Mouse (Mus musculus) lung, adult 2 months (tissue): ENCODE data around the gene Ccdc77. TPM values are rescaled to one million over a fixed set of nuclear protein-coding genes. Genes with fewer than 3 reads are reported as not detected.
A peak's percentile ranks its signal among the peaks of the same experiment; 100 is the strongest.

Experiments
- DNase-seq: peaks from one replicate; pipeline ENCODE4 v3.0.0; 2022
- H3K4me1 ChIP-seq: fragments of 200-500 bp; 2 replicates; pipeline ENCODE4 v1.6.1; 2011; ENCODE audit warnings: low read length; ENCODE audit not compliant: control insufficient read depth, insufficient read depth
- H3K4me3 ChIP-seq: fragments of 200-500 bp; replicated peaks from 2 replicates; pipeline ENCODE3; 2011; ENCODE audit warnings: low read depth, mild to moderate bottlenecking, control low read depth, low read length; ENCODE audit errors: extremely low read depth
- CTCF ChIP-seq: fragments of 200-500 bp; IDR thresholded peaks from 2 replicates; pipeline ENCODE4 v1.5.1; 2011; ENCODE audit warnings: mild to moderate bottlenecking, low read length, control low read depth; ENCODE audit not compliant: insufficient read depth
- POLR2A ChIP-seq: fragments of 200-500 bp; IDR thresholded peaks from 2 replicates; pipeline ENCODE4 v1.6.1; 2011; ENCODE audit warnings: low read depth, mild to moderate bottlenecking, control low read depth, low read length, borderline replicate concordance; ENCODE audit errors: extremely low read depth
- WGBS: fragments of 180-500 bp; shearing (Covaris S2); methylation state at CpG from one replicate; pipeline ENCODE4 v1.1.7; 2018; 5-methylcytosine and 5-hydroxymethylcytosine counted together
- polyA plus RNA-seq: library from polyadenylated mRNA; depleted of rRNA; stranded (reverse); fragments of >200 nt; gene quantifications from 2 replicates; pipeline ENCODE4 v1.2.3, GENCODE M21; 2012; rRNA removed

Ccdc77 gene
- 3.0 and 3.5 TPM in 2 replicates for polyA plus RNA-seq

DNA sequence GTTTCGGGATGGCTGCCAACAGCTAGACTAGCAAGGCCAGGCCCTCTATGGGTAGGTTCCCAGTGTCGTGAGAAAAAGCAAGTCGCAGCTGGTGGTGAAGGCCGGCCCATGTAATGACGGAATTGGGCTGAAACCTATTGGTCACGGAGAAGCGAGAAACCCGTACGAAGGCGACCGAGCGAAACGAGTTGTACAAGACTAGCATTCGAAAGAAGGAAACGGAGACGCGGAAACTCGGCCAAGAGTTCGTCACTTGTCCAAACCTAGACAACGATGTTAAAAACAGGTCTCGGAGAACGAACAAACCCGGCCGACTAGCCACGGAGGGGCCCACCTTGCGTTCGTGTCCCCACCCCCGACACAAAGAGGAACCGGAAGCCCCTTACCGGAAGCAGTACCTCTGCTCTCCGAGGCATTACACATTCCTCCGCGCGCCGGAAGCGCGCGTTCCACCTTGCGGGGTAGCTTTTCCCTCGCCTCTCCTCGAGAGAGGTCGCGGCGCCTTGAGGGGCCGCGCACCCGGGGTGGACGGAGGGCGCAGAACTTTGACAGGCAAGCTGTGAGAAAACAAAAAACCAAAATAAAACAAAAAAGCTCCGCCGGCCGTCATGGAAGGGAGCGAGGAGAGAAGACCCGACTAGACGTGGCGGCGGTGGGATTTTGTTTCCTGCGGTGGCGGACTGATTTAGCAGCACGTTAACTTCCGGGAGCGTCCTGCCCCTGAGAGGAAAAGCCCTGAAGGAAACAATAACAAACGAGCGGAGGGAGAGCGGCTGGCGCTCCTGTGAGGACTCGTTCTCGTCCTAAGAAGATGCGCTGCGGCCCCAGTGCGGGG, at the start of gene Ccdc77, which contains the start of gene Kdm5a:
TSS of gene Ccdc77 (minus strand) at position 687 of the 835 bp plus-strand sequence.
TSS of gene Kdm5a (plus strand) at position 437 of the 835 bp plus-strand sequence.
- H3K4me3 ChIP-seq: peak within 1 kb of the TSS; percentile 67
- peak; percentile 93 for DNase-seq
- TF ChIP-seq POLR2A (peak; percentile 93), CTCF (no peak)
- peaks cover 9% of the 10 kb centered on the region for H3K4me1 ChIP-seq
- WGBS: under 1% methylated on average over 71 of the region's 71 CpGs

DNA sequence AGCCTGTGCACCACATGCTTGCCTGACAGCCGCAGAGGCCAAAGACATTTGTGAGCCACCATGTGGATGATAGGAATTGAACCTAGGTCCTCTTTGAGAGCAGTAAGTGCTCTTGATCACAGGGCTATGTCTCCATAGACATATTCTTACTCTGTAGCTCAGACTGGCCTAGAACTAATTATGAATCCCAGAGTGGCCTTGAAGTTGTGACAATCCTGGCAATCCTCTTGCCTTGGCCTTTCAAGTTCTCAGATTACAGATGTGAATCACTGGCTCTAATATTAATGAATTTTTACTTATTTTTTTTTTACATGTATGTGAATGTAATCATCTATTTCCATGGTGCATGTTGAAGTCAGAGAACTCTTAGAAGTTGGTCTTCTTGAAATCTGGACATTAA, 39.8 kb upstream of the Ccdc77 start:
- no peak overlapping the region for H3K4me3 ChIP-seq
- TF ChIP-seq CTCF: no peak
- TF ChIP-seq POLR2A: no peak
- WGBS: 97% methylated on average over 1 of the region's 1 CpGs
- H3K4me1 ChIP-seq: no peaks in the 10 kb centered on the region
- DNase-seq: no peak

DNA sequence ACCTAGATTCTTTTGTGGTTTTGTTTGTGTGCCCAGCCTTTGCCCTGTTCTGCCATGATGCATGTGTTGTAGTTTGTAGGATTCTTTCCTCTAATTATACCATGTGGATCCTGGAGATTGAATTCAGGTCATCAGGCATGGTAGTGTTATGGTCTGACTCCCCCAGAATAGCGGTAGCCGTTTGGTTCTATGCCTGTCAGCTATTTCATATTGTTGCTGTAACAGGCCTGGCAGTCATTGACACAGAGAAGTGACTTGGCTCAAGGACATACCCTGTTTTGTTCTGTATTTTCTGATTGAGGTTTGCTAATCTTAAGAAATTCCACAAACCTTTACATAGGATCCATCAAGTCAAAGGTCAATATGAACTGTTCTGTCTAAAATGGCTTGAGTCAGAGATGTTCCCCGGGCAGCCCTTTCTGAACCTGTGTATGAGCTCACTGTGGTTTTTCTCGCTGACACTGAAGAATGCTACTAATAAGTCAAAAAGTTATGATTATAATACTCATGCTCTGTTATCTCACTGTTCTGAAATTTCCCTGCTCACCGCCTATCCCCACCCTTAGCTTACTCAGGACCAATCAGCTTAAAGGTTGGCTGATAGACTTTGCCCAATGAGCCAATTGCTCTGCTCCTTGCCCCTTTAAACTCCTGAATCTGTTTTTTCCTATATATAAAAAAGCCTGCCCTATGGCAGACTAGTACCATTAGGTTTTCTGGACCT, 31.6 kb upstream of the Ccdc77 start:
- WGBS: 91% methylated on average over 5 of the region's 5 CpGs
- Histone ChIP-seq H3K4me3 (no peak overlapping the region), H3K4me1 (no peaks in the 10 kb centered on the region)
- TF ChIP-seq CTCF (no peak), POLR2A (no peak)
- DNase-seq: no peak

DNA sequence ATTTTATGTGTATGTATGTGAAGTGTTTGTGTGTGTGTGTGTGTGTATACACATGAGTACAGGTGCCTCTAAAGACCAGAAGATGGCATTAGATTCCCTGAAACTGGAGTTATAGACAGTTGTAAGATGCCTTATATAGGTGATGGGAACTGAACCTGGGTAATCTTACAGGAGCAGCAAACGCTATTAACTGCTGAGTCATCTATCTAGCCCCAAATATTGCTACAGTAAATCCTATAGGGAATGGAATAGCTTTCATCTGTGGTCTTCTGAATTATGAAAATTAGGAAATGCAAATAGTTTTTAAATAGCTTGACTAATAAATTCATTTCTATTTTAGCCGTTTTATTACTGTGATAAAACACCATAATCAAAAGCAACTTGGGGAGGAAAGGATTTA, 28.6 kb upstream of the Ccdc77 start:
- Histone ChIP-seq H3K4me3 (no peak overlapping the region), H3K4me1 (no peaks in the 10 kb centered on the region)
- DNase-seq: no peak
- WGBS: 92% methylated on average over 2 of the region's 2 CpGs
- no peak for TF ChIP-seq CTCF
- no peak for TF ChIP-seq POLR2A

DNA sequence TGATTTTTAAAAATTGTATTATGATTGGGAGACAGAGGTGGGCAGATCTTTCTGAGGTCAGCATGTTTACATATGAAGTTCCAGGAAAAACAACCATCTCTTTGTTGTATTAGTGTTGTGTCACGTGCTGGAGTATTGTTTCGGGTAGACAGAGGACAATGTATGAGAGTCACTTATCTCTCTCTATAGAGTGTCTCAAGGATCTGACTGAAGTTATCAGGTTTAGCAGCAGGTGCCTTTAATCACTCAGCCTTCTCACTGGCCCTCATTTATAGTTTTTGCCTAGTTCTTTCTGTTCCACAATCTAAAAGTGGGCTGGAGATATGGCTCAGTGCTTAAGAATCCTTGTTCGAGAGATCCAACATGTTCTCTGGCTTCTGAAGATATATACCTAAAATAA, 25.9 kb upstream of the Ccdc77 start:
- no peak for DNase-seq
- Histone ChIP-seq H3K4me3 (no peak overlapping the region), H3K4me1 (no peaks in the 10 kb centered on the region)
- TF ChIP-seq CTCF (no peak), POLR2A (no peak)
- WGBS: 58% methylated on average over 3 of the region's 3 CpGs

DNA sequence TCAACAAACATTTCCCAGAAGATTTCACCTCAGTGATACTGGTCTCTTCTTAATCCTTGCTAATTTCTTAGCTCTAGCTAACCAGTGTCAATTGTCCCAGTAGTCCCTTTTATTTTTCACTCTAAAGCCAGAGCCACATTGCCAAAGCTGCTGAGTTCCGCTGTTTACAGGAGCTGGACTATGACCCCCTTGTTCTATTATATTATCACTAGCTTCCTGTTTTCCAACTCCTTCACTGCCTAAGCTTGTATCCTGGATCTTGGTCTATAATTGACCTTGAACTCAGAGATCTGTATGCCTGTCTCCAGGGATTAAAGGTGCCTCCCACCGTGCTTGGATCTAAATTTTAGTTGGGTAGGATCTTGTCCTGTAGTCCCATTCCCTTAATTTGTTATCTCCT, 12.6 kb upstream of the Ccdc77 start:
- Histone ChIP-seq H3K4me1 (no peaks in the 10 kb centered on the region), H3K4me3 (no peak overlapping the region)
- WGBS: 55% methylated on average over 2 of the region's 2 CpGs
- no peak for DNase-seq
- TF ChIP-seq POLR2A (no peak), CTCF (no peak)

DNA sequence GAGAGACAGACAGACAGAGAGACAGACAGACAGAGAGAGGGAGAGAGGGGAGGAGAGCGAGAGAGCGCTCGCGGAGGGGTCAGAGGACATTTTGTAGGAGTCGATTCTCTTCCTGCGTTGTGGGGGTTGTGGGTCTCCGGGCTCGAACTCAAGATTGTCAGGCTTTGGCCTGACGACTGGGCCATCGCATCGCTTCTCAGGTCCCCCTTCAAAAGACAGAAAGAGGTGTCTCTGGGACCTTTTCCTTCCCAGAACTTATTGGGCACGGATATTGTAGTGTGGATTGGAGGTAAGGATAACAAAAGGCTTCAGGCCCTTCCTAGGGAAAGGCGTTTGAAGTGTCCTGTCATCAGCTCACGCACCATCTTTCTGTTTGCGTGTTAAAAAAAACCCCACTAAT, 877 bp upstream of the Ccdc77 start:
- Histone ChIP-seq H3K4me3 (peak overlapping the region; percentile 67), H3K4me1 (peaks cover 9% of the 10 kb centered on the region)
- WGBS: 2% methylated on average over 15 of the region's 15 CpGs
- DNase-seq: peak; percentile 5
- TF ChIP-seq POLR2A (no peak), CTCF (no peak)

DNA sequence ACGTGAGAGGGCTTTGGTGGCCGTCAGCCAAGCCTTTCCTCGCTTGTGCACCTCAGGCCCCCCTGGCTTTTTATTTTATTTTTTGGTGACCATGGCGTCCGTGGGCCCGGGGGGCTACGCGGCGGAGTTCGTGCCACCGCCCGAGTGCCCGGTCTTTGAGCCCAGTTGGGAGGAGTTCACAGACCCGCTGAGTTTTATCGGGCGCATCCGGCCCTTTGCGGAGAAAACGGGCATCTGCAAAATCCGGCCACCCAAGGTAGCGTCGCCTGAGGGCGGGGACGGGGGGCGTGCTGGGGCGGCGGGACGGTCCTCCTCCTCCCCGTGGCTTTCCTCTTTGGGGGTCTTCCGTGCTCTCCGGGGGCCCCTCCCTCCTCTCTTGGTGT, 340 bp upstream of the Ccdc77 start:
- Histone ChIP-seq H3K4me1 (peaks cover 9% of the 10 kb centered on the region), H3K4me3 (peak overlapping the region; percentile 67)
- DNase-seq: no peak
- TF ChIP-seq POLR2A: no peak
- no peak for TF ChIP-seq CTCF
- under 1% methylated on average over 31 of the region's 31 CpGs for WGBS

DNA sequence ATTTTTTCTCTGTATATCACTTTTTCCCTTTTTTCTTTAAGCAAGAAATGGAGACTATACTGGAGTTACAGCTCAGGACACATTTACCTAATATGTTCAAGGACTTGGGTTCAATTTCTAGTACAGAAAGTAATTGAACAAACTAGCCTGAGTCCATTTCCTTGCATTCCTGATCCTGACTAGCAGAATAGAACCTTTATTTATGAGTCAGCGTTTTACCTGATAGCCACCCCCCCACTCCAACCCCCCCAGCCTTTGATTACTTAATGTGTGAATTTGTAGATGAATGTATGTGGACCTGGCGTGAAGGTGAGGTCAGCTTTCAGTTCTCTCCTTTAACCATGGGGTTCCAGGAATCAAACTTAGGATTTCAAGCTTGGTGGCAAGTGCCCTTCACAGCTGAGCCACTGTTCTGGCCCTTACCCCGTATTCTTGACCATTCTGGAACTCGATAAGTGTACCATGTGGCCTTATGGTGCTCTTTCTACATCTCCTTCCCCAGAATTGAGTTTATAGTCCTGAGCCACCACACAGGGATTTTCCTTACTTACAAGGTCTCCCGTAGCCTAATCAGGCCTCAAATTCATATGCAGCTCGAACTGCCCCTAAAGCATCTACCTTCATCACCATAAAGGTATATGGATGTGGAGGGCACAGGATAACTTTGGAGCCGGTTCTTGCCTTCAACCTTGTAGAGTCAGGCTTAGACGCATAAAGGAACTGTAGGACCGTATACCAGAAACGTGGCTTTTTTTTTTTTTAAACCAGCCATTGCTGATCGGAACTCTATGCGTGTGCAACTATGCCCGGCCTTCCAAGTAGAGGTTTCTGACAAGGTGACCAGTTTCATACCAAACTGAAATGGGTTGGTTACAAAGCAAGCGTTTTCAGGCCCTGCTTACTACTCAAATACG, 1.1 kb downstream of the Ccdc77 start:
- Histone ChIP-seq H3K4me3 (peak overlapping the region; percentile 67), H3K4me1 (peaks cover 9% of the 10 kb centered on the region)
- no peak for DNase-seq
- WGBS: 18% methylated on average over 15 of the region's 15 CpGs
- TF ChIP-seq CTCF: no peak
- no peak for TF ChIP-seq POLR2A
